Mouse (Mus musculus): ENCODE results near the gene Pnliprp2. TPM values are rescaled to one million over a fixed set of nuclear protein-coding genes. Genes with fewer than 3 reads are reported as not detected.

The Pnliprp2 gene
- not detected for polyA plus RNA-seq (2017; shearing (Covaris generic))

GRCm38 (mm10) chr19:58759423-58759822 is at the start of gene Pnliprp2:
Gene Pnliprp2 (plus strand): TSS chr19:58759719.
- no peak for ATAC-seq

- no peak for ATAC-seq
Observed at GRCm38 (mm10) chr19:58717925-58718324, 41.6 kb upstream of the Pnliprp2 start.

- no peak for ATAC-seq
Observed at GRCm38 (mm10) chr19:58720439-58720838, 39.1 kb upstream of the Pnliprp2 start.

DNA sequence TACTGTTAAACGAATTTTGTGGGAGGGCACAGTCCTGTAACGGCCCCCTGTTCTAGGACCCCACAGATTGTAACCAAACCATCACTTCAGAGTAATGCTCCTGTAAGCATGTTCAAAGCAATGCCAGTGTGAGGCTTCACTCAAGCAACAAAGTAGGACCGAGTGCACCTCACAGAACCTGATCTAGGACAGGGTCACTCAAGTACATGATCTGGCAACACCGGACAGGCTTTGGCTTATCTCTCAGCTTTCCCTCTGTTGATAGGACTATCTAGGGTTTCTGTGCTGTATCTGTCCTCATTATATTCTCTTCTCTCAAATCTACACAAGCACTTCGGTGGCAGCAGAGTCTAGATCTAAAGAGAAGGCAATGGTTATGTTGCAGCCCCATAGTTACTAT is 33.0 kb upstream of the Pnliprp2 start:
- ATAC-seq, result no peak

DNA sequence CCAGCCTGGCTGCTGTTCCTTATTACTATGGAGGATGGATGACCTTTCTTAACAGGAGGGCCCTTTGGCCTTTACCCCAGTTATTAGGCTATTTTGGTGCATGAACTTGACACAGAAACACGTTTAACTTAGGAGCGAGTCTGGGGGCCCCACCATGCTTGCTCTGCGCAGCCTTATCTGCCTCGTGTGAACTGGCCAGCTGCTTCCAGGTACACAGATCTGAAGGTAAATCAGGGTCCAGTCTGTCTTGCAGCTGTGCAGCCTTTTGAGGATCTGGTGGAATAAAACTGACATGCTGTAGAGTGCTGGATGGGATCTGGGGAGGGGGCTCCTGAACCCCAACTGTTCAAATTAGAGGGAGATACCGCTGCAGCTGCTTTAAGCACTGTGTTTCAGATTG is 31.8 kb upstream of the Pnliprp2 start:
- no peak for ATAC-seq

DNA sequence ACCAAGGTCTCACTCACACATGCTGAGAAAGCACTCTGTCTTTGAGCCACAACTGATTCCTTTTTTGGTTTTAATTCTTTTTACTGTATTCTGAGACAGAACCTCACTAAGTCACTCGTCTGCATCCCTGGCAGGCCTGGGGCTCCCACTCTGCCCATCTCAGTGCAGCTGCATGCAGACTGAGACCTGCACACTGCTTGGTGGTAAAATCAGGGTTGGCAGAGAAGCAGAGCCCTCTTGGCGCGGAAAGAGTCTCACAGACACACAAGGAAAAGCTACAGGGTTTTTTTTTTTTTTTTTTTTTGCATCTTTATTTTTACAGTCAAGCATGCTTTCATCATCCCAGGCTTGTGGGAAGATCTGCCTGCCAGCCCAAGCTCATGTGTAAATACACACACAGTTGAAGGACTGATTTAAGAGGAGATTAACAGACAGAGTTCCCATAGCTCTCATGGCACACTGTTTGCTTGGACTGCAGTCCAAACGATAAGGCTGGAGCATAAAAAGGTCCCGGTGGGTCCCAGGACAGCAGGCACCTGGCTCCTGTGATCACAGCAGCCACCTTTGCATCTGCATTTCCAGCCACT is 31.0 kb upstream of the Pnliprp2 start, which contains the start of gene Pnliprp1:
Pnliprp1 (plus strand) TSS at position 443 of the 587 bp plus-strand sequence.
- ATAC-seq, result no peak

DNA sequence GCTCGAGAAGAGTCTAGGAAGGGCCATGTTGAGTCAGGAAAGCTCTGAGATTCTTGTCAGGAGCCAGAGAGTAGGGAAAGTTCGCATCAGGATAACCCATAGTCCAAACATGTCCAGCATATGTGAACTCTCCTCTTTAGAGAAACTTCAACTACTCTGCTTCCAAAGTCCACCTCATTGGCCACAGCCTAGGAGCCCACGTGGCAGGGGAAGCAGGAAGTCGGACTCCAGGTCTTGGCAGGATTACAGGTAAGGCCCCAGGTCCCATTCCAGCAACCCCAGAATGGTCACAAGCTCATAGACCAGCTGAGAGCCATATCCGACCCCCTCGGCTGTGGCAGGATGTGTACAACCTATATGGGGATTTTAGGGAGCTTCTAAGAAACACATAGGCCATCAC is 26.3 kb upstream of the Pnliprp2 start:
- no peak for ATAC-seq

DNA sequence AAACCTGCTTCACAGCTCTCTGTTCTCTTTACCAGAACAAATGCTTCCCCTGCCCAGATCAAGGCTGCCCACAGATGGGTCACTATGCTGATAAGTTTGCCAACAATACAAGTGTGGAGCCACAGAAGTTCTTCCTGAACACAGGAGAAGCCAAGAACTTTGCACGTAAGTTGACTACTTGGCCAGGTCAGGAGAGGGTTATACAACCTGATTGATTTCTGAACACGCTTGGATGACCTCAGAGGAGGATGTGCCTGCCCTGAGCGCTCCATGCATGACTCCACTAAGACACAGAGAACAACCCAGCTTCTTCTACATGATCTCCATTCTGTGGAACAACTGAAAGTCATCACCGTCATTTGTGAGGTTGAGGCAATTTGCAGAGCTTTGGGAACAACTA is 21.4 kb upstream of the Pnliprp2 start:
- ATAC-seq, result no peak

- no peak for ATAC-seq
Observed at GRCm38 (mm10) chr19:58741036-58741435, 18.5 kb upstream of the Pnliprp2 start.

DNA sequence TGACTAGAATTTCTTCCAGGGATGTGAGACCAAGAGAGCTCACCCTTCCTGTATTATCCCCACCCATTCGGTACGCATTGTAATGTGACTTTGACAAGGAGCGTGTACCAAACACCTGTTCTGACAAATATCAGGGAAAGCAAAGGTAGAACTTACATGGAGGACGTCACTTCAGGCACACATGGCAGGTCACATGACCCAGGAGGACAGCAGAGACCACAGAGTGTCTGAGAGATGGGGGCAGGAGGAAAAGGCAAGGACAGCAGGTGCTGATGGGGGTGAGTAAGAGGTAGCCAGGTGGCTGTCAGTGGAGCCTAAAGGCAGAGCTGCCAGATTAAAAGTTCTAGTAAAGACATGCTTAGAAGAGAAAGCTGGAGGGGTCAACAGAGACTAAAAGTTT is 16.8 kb upstream of the Pnliprp2 start:
- ATAC-seq, result no peak

- no peak for ATAC-seq
Observed at GRCm38 (mm10) chr19:58743736-58744135, 15.8 kb upstream of the Pnliprp2 start.

GRCm38 (mm10) chr19:58747498-58748000 is 12.0 kb upstream of the Pnliprp2 start:
- no peak for ATAC-seq

GRCm38 (mm10) chr19:58750822-58751221 is 8.7 kb upstream of the Pnliprp2 start:
- ATAC-seq, result no peak

- ATAC-seq, result no peak
Observed at GRCm38 (mm10) chr19:58751504-58751903, 8.0 kb upstream of the Pnliprp2 start.

- ATAC-seq, result no peak
Observed at GRCm38 (mm10) chr19:58758871-58759270, 648 bp upstream of the Pnliprp2 start.

DNA sequence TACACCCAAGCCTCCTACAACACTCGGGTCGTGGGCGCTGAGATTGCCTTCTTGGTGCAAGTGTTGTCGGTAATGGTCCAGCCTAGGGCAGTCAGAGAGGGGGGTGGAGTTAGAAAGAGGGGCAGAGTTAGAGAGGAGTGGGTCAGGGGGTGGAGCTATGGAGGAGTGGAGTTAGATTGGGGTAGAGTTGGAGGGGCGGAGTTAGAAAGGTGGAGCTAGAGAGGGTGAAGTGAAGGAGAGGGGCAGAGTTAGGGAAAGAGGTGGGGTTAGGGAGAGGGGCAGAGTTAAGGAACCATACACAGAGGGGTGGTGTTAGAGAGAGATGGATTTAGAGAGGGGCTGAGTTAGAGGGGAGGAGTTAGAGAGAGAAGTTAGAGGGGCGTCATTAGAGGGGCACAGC is 2.8 kb downstream of the Pnliprp2 start:
- no peak for ATAC-seq

- no peak for ATAC-seq
Observed at GRCm38 (mm10) chr19:58762848-58763541, 3.5 kb downstream of the Pnliprp2 start.

GRCm38 (mm10) chr19:58767329-58767728 is 7.8 kb downstream of the Pnliprp2 start:
- ATAC-seq, result no peak

- no peak for ATAC-seq
Observed at GRCm38 (mm10) chr19:58776461-58776860, 16.9 kb downstream of the Pnliprp2 start.

GRCm38 (mm10) chr19:58781566-58781965 is 22.0 kb downstream of the Pnliprp2 start:
- ATAC-seq, result no peak

DNA sequence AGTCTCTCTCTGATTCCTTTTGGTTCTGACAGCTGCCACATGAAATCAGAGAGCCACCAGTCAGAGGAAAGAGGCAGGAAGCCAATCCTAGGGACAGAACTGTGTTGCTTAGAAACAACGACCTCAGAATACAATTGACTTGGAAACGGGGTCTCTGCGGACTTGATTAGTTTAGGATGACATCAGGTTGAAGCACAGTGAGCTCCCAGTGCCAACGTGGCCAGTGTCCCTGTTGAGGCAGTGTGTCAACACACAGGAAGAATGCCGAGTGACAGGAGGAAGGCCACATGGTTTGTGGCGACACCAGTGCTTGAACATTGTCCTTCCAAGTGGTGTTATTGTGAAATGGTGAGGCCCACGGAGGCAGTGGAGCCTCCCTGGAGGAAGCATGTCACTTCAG is 24.4 kb downstream of the Pnliprp2 start:
- no peak for ATAC-seq

GRCm38 (mm10) chr19:58789194-58789593 is 29.7 kb downstream of the Pnliprp2 start:
- ATAC-seq, result no peak

DNA sequence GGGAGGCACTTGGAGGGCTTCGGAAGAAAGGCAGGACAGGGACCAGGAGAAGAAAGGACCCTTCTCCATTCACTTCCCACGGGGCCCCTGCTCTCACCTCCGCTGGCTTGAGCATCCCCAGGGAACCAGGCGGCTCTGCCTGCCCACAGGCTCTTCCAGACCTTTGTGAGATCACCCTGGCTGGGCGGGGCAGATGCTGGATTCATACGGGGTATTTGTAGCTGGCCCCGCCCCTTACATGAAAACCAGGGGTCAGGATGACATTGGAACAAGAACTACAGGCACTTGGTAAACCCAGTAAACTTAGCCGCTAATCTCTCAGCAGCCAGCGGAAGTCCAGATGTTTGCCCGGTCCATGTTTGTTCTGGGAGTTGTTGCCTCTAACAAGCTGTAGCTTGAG is 34.8 kb downstream of the Pnliprp2 start, which contains the start of gene 1700019N19Rik:
1700019N19Rik (minus strand) TSS at position 178 of the 400 bp plus-strand sequence.
- ATAC-seq, result no peak

- ATAC-seq, result no peak
Observed at GRCm38 (mm10) chr19:58795114-58795669, 35.7 kb downstream of the Pnliprp2 start.
